Mouse (Mus musculus): Measurements from ENCODE around the gene Mettl2. TPM values are rescaled to one million over a fixed set of nuclear protein-coding genes. Genes with fewer than 3 reads are reported as not detected.
A peak's percentile ranks its signal among the peaks of the same experiment; 100 is the strongest.

Gene Mettl2
- polyA plus RNA-seq, 1 experiment = 17.3 TPM

GRCm38 (mm10) chr11:105152017-105152300, 25.7 kb downstream of the Mettl2 start:
- no peak for TF ChIP-seq GATA1 (IDR thresholded peaks at IDR 0.05; ENCODE audit: low read length)

GRCm38 (mm10) chr11:105152357-105152899, 26.2 kb downstream of the Mettl2 start:
- TF ChIP-seq GATA1 (IDR thresholded peaks at IDR 0.05; ENCODE audit: low read length) = peak; percentile 91

- no peak for TF ChIP-seq GATA1 (IDR thresholded peaks at IDR 0.05; ENCODE audit: low read length)
Observed at GRCm38 (mm10) chr11:105153068-105153833, 27.0 kb downstream of the Mettl2 start.

- no peak for TF ChIP-seq GATA1 (IDR thresholded peaks at IDR 0.05; ENCODE audit: low read length)
Observed at GRCm38 (mm10) chr11:105155915-105156314, 29.7 kb downstream of the Mettl2 start.

- peak; percentile 49 for TF ChIP-seq GATA1 (IDR thresholded peaks at IDR 0.05; ENCODE audit: low read length)
Observed at GRCm38 (mm10) chr11:105156748-105157267, 30.6 kb downstream of the Mettl2 start.

- no peak for TF ChIP-seq GATA1 (IDR thresholded peaks at IDR 0.05; ENCODE audit: low read length)
Observed at GRCm38 (mm10) chr11:105158047-105158446, 31.8 kb downstream of the Mettl2 start.

- TF ChIP-seq GATA1 (IDR thresholded peaks at IDR 0.05; ENCODE audit: low read length) = no peak
Observed at GRCm38 (mm10) chr11:105159673-105160360, 33.6 kb downstream of the Mettl2 start.

GRCm38 (mm10) chr11:105161411-105161810, 35.2 kb downstream of the Mettl2 start:
- no peak for TF ChIP-seq GATA1 (IDR thresholded peaks at IDR 0.05; ENCODE audit: low read length)

GRCm38 (mm10) chr11:105164516-105165510, 38.6 kb downstream of the Mettl2 start:
- TF ChIP-seq GATA1 (IDR thresholded peaks at IDR 0.05; ENCODE audit: low read length) = no peak

GRCm38 (mm10) chr11:105166780-105167179, 40.6 kb downstream of the Mettl2 start:
- no peak for TF ChIP-seq GATA1 (IDR thresholded peaks at IDR 0.05; ENCODE audit: low read length)

- no peak for TF ChIP-seq GATA1 (IDR thresholded peaks at IDR 0.05; ENCODE audit: low read length)
Observed at GRCm38 (mm10) chr11:105178516-105178915, 52.3 kb downstream of the Mettl2 start, which contains the start of gene Tlk2. TSS of gene Tlk2 (plus strand) at chr11:105178807.

- TF ChIP-seq GATA1 (IDR thresholded peaks at IDR 0.05; ENCODE audit: low read length) = no peak
Observed at GRCm38 (mm10) chr11:105179523-105179922, 53.3 kb downstream of the Mettl2 start.

- no peak for TF ChIP-seq GATA1 (IDR thresholded peaks at IDR 0.05; ENCODE audit: low read length)
Observed at GRCm38 (mm10) chr11:105180471-105181091, 54.4 kb downstream of the Mettl2 start.

- TF ChIP-seq GATA1 (IDR thresholded peaks at IDR 0.05; ENCODE audit: low read length) = no peak
Observed at GRCm38 (mm10) chr11:105181126-105181637, 55.0 kb downstream of the Mettl2 start.
